Mouse (Mus musculus) bone marrow macrophage, adult 2 months (primary cell): ENCODE measurements around the gene Atp13a4.

Source experiments
- CTCF ChIP-seq: IDR thresholded peaks from 2 replicates; pipeline ENCODE4 v1.5.1; 2012; ENCODE audit warnings: low read depth, mild to moderate bottlenecking, low read length, moderate library complexity
- POLR2A ChIP-seq: IDR thresholded peaks from 2 replicates; pipeline ENCODE4 v1.6.1; 2012; ENCODE audit warnings: mild to moderate bottlenecking, low read depth, low read length, borderline replicate concordance

- TF ChIP-seq CTCF (no peak), POLR2A (no peak)
Measured at GRCm38 (mm10) chr16:29414822-29415221, 129.8 kb downstream of the Atp13a4 start.
